Mouse (Mus musculus) limb, embryonic 14.5 days (tissue): ENCODE measurements around the gene Sept5. TPM values are rescaled to one million over a fixed set of nuclear protein-coding genes. Genes with fewer than 3 reads are reported as not detected.

Experiments used
- ATAC-seq: fragments of 200-750 bp; cut with Nextera tagmentation; 2 replicates; pipeline ENCODE4 v1.8.0; 2017; ENCODE audit warnings: low read depth, moderate number of reproducible peaks, moderate TSS enrichment; ENCODE audit not compliant: low FRiP score
- DNase-seq: peaks from one replicate; pipeline ENCODE4 v3.0.0-alpha.2; 2015; ENCODE audit warnings: low spot score
- H3K27ac ChIP-seq: fragments of 300-500 bp; sonication (generic); replicated peaks from 2 replicates; pipeline ENCODE4 v1.5.1; 2014; ENCODE audit warnings: low read depth, mild to moderate bottlenecking, low read length, moderate library complexity, mixed read lengths
- H3K27me3 ChIP-seq: fragments of 300-500 bp; sonication (generic); 2 replicates; pipeline ENCODE4 v1.6.1; 2014; ENCODE audit warnings: low read length, mixed read lengths; ENCODE audit not compliant: control insufficient read depth, insufficient read depth
- H3K36me3 ChIP-seq: fragments of 300-500 bp; sonication (generic); 2 replicates; pipeline ENCODE4 v1.6.1; 2014; ENCODE audit warnings: mild to moderate bottlenecking, low read length, moderate library complexity, mixed read lengths; ENCODE audit not compliant: control insufficient read depth, insufficient read depth
- H3K4me1 ChIP-seq: fragments of 300-500 bp; sonication (generic); 2 replicates; pipeline ENCODE4 v1.6.1; 2014; ENCODE audit warnings: antibody characterized with exemption, low read length, mixed read lengths; ENCODE audit not compliant: control insufficient read depth, insufficient read depth
- H3K4me2 ChIP-seq: fragments of 300-500 bp; sonication (generic); replicated peaks from 2 replicates; pipeline ENCODE4 v1.6.1; 2014; ENCODE audit warnings: low read depth, mild to moderate bottlenecking, low read length, moderate library complexity; ENCODE audit not compliant: severe bottlenecking
- H3K4me3 ChIP-seq: fragments of 300-500 bp; sonication (generic); replicated peaks from 2 replicates; pipeline ENCODE4 v1.5.1; 2014; ENCODE audit warnings: low read length
- H3K9ac ChIP-seq: fragments of 300-500 bp; sonication (generic); 2 replicates; pipeline ENCODE4 v1.6.1; 2014; ENCODE audit warnings: mild to moderate bottlenecking, low read depth, low read length, moderate library complexity; ENCODE audit not compliant: severe bottlenecking
- H3K9me3 ChIP-seq: fragments of 300-500 bp; sonication (generic); 2 replicates; pipeline ENCODE4 v1.6.1; 2016; ENCODE audit warnings: low read length; ENCODE audit not compliant: control insufficient read depth
- POLR2A ChIP-seq: fragments of 200-500 bp; IDR thresholded peaks from 2 replicates; pipeline ENCODE4 v1.8.0; 2012; ENCODE audit warnings: inconsistent platforms, mild to moderate bottlenecking, moderate library complexity, borderline replicate concordance; ENCODE audit not compliant: insufficient read depth, insufficient read length; ENCODE audit errors: extremely low read depth
- WGBS: fragments of 180-500 bp; shearing (Covaris S2); extraction: QIAGEN DNeasy Blood & Tissue Kit; methylation state at CpG from one replicate; pipeline ENCODE4 v1.1.7; 2014; 5-methylcytosine and 5-hydroxymethylcytosine counted together
- polyA plus RNA-seq, 2 experiments: library from polyadenylated mRNA; depleted of rRNA in 1 of 2; stranded (reverse) in 1 of 2; unstranded in 1 of 2; fragments of >200 nt; fragmentation: Nextera tagmentation in 1 of 2; extraction: Ambion mirVana in 1 of 2; gene quantifications; 2 replicates each; pipeline versions ENCODE4 v1.2.1 to v1.2.3; 2012 to 2014

Sept5 gene
- polyA plus RNA-seq, 2 experiments = 43.4 to 94.5 TPM

DNA sequence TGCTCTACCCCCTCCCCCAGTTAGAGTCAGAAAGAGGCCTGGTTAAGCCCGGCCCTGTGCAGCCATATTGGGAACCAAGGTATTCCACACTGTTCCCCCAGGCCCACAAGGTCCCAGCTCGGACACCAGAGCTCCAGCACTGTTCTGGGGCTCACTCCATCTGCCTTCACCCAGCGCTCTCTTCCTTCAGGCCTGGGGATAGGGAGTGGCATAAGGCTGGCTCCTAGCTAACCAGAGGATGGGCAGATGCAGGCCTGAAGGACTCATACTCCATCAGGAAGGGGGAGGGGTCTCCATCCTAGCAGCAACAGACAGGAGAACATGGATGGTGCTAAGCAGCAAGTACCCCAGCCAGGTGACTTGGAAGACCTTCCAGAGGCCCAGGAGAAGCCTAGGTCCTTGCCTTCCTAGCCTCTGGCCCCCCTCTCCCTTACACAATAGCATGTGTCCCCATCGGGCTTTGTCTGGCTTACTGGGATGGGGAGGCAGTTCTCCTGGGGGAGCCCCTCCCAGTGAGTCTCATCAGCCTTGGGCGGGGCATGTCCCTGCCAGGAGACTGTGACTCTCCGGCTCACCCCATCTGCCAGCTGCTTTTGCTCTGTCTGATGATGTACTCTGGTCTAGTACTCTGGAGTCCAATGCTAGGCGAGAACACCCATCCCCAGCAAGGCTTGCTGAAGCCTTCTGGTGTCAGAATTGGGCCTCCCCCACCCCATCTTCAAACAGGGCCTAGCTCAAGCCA lies 1.4 kb downstream of the Sept5 start:
- peaks cover 27% of the 10 kb centered on the region for H3K27me3 ChIP-seq
- H3K9ac ChIP-seq = peak overlapping the region; percentile 86

DNA sequence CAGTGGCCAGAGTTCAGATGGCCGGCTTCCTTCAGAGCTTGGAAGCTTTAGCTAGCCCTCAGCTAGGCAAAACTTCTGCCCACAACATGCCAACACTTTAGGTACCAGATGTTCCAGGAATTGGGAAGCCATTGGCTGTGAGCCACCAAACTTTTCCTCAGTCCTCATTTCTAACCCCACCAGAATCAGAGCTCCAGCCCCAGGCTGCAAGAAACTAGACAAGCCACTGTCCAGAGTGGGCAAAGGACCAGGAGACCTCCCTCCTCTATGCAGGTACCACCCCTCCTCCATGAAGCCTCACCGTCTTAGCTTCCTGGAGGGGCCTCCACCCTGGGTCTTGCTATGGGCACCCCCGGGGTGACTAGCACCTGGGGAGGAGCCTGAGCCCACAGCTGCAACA lies 2.6 kb downstream of the Sept5 start:
- Histone ChIP-seq H3K27me3 (peaks cover 39% of the 10 kb centered on the region), H3K9me3 (no peaks in the 10 kb centered on the region), H3K4me1 (peaks cover 29% of the 10 kb centered on the region), H3K36me3 (peaks cover 34% of the 10 kb centered on the region), H3K4me3 (peak overlapping the region; percentile 83; the same call in 1 of the 2 replicates), H3K9ac (no peak overlapping the region), H3K27ac (no peak overlapping the region), H3K4me2 (peak overlapping the region; percentile 92)
- DNase-seq (no peak), ATAC-seq (no peak)
- TF ChIP-seq POLR2A = no peak
- 52% methylated on average over 3 of the region's 3 CpGs for WGBS

More for the DNA sequence above, 1.4 kb downstream of the Sept5 start:
- DNase-seq (no peak), ATAC-seq (no peak)
- Histone ChIP-seq H3K4me2 (peak overlapping the region; percentile 70), H3K4me1 (peaks cover 29% of the 10 kb centered on the region), H3K9me3 (no peaks in the 10 kb centered on the region), H3K27ac (no peak overlapping the region), H3K36me3 (peaks cover 22% of the 10 kb centered on the region), H3K4me3 (peak overlapping the region; percentile 83)
- WGBS = 63% methylated on average over 7 of the region's 7 CpGs
- TF ChIP-seq POLR2A = no peak

DNA sequence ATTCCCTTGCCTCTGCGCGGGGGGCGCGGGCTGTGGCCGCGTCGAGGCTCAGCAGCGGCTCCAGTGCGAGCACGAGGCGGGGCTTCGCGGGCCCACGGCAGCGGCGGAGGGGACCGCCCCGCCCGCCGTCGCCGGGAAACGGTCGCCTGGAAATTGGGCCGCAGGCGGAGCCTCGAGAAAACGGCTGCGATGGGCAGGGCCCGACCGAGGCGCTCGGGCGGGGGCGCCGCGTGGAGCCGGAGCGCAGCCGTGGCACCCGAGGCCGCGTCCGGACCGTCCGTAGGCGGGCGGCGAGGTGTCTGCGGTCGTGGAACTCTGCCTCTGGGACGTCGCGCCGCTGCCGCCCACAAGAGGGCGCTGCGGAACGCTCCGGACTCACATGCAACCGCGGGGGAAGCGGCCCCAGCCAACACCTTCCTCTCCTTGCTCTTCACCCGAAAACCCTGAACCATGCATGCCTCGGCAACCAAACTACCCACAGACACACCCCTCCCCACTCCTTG lies 3.3 kb downstream of the Sept5 start, which contains the start of gene Gm49601:
TSS of gene Gm49601 (minus strand) at position 52 of the 503 bp plus-strand sequence.
- H3K4me1 ChIP-seq = peaks cover 35% of the 10 kb centered on the region
- peaks cover 38% of the 10 kb centered on the region for H3K36me3 ChIP-seq
- 1% methylated on average over 31 of the region's 65 CpGs for WGBS
- peak within 1 kb of the TSS; percentile 92 for H3K4me2 ChIP-seq
- no peak within 1 kb of the TSS for H3K27ac ChIP-seq
- peak; percentile 45 for ATAC-seq
- TF ChIP-seq POLR2A = no peak
- peak within 1 kb of the TSS; percentile 59 for H3K9ac ChIP-seq
- H3K4me3 ChIP-seq = peak within 1 kb of the TSS; percentile 83
- peaks cover 46% of the 10 kb centered on the region for H3K27me3 ChIP-seq
- DNase-seq = peak; percentile 70
- no peaks in the 10 kb centered on the region for H3K9me3 ChIP-seq

DNA sequence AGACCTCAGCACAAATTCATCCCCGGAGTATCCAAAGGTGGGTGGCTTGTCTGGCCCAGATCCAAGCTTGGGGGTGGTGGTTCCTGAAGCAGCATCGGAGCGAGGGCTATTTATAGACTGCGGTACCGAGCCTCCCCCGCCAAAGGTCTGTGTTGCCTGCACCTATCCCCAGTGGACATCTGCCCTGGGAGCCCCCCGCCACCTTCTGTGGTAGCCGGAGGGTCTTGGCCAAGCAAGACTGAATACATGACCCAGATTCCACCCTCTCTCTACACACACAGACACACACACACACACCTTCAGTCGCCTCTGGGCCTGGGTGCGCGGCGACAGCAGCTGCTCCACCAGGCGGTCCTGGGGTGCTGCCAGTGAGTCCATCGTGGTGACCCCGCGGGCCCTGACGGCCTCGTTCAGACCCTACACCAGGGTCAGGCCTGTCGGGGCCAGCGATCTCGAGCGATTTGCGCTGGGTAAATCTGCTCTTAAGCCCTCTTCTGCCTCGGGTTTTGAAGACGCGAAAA lies 3.9 kb downstream of the Sept5 start:
- Histone ChIP-seq H3K27me3 (peaks cover 52% of the 10 kb centered on the region), H3K27ac (no peak overlapping the region), H3K9me3 (no peaks in the 10 kb centered on the region), H3K9ac (peak overlapping the region; percentile 59), H3K4me3 (peak overlapping the region; percentile 52), H3K36me3 (peaks cover 38% of the 10 kb centered on the region), H3K4me2 (peak overlapping the region; percentile 92), H3K4me1 (peaks cover 39% of the 10 kb centered on the region)
- ATAC-seq = 0 out of 2 replicates have a peak, but pooled peaks have one; percentile 0
- 14% methylated on average over 26 of the region's 26 CpGs for WGBS
- TF ChIP-seq POLR2A = no peak
- no peak for DNase-seq

DNA sequence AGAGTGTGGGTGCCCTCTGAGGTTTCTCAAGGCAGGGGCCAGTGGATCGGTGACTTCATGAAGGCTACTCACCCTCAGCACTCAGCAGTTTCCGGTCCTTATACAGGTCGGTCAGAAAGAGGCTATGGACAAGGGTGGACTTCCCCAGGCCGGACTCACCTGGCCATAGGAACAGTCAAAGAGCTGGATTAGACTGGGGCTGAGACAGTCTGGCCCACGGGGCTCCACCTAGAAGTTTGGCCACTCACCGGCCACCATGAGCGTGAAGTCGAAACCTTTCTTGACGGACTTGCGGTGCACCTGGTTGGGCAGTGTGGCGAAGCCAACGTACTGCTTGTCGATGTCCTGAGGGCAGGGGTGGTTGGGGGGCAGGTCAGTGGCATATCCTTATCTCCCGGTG lies 4.7 kb downstream of the Sept5 start:
- Histone ChIP-seq H3K4me2 (no peak overlapping the region), H3K36me3 (peaks cover 38% of the 10 kb centered on the region), H3K27ac (no peak overlapping the region), H3K9ac (no peak overlapping the region), H3K27me3 (peaks cover 59% of the 10 kb centered on the region), H3K4me1 (peaks cover 40% of the 10 kb centered on the region), H3K4me3 (no peak overlapping the region), H3K9me3 (no peaks in the 10 kb centered on the region)
- WGBS = 54% methylated on average over 14 of the region's 14 CpGs
- no peak for DNase-seq
- ATAC-seq = no peak
- no peak for TF ChIP-seq POLR2A
